Mouse (Mus musculus) small intestine, adult 2 months (tissue): ENCODE results near the gene Nfib.

Experiments used
- CTCF ChIP-seq: fragments of 200-500 bp; IDR thresholded peaks from 2 replicates; pipeline ENCODE4 v1.5.1; 2012; ENCODE audit warnings: low read depth, mild to moderate bottlenecking, control low read depth, inconsistent platforms, low read length, moderate library complexity, mixed read lengths; ENCODE audit not compliant: insufficient replicate concordance, insufficient read length; ENCODE audit errors: extremely low read depth
- POLR2A ChIP-seq: fragments of 200-500 bp; IDR thresholded peaks from 2 replicates; pipeline ENCODE4 v1.6.1; 2012; ENCODE audit warnings: low read depth, mild to moderate bottlenecking, control low read depth, inconsistent platforms, low read length, moderate library complexity

DNA sequence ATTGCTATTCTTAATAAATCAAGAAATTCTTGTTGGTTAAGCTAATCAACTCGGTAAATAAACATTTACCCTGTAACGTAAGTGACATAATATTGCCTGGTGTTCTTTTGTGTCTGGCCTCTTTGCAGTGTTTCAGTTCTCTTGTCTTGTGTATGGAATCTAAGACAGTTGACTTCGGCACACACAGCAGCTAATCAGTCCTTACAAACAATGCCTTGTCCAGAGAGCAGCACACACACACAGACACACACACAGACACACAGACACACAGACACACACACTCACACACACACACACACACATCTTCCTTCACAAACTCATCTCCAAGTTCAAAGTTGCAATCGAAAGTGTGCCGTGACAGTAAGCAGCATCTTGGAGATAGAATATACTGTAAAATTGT is 116.8 kb downstream of the Nfib start:
- no peak for TF ChIP-seq CTCF
- no peak for TF ChIP-seq POLR2A
